Mouse (Mus musculus) layer of hippocampus, postnatal 36 days (tissue): ENCODE measurements around the gene Qrich1. TPM values are rescaled to one million over a fixed set of nuclear protein-coding genes. Genes with fewer than 3 reads are reported as not detected.
"Not testable (repeated sequence)": the region's sequence is repeated elsewhere in the genome, so short reads cannot be mapped to it uniquely, and the experiment has no call there.

ENCODE experiments used
- DNase-seq, 2 experiments: peaks; one replicate each; pipeline ENCODE4 v3.0.0; 2022
- microRNA-seq, 2 experiments: library from miRNA; unstranded; fragments of <30 nt; microRNA quantifications; one replicate each; pipeline ENCODE4 v1.2.0; 2021
- total RNA-seq, 2 experiments: library from RNA; stranded (reverse); gene quantifications; 2 replicates each; pipeline ENCODE4 v1.2.3; 2021

Qrich1 gene
- total RNA-seq, 2 experiments from 2014 or later: 139 to 141 TPM

- DNase-seq: no peak
Observed at GRCm38 (mm10) chr9:108591462-108591861, 74.9 kb downstream of the Qrich1 start.

- DNase-seq: no peak
Observed at GRCm38 (mm10) chr9:108594354-108594753, 77.7 kb downstream of the Qrich1 start.

- peak; percentile 82 to 83 for DNase-seq
Observed at GRCm38 (mm10) chr9:108596998-108597764, 80.6 kb downstream of the Qrich1 start, which contains the start of gene P4htm. TSS of gene P4htm (minus strand) at chr9:108597667.

- DNase-seq: no peak
Observed at GRCm38 (mm10) chr9:108599021-108599566, 82.5 kb downstream of the Qrich1 start.

GRCm38 (mm10) chr9:108600011-108600410 lies 83.4 kb downstream of the Qrich1 start:
- no peak for DNase-seq

GRCm38 (mm10) chr9:108601986-108602385 lies 85.4 kb downstream of the Qrich1 start:
- DNase-seq: no peak

- not testable (repeated sequence) for DNase-seq
Observed at GRCm38 (mm10) chr9:108607929-108608328, 91.3 kb downstream of the Qrich1 start.

GRCm38 (mm10) chr9:108608889-108609288 lies 92.3 kb downstream of the Qrich1 start:
- no peak for DNase-seq

Small RNAs within 50 kb of the gene (microRNA-seq; reads per million reads assigned to microRNA genes)
- gene Gm24083 (0 reads per million in 2 experiments), gene Mir191 (0 reads per million in 2 experiments), gene Mir425 (873 to 1,086 reads per million in 2 experiments)

Other genes with a start within 250 kb of the Qrich1 start
- gene Nicn1, start 226.4 kb upstream of the Qrich1 start, total RNA-seq: 100 to 1,000 TPM in 1 of 2 experiments, 10 to 100 TPM in 1; 96.7 to 118 TPM
- gene Amt, start 220.0 kb upstream of the Qrich1 start, total RNA-seq: 10 to 100 TPM; 34.9 to 36.2 TPM
- gene Rhoa, start 210.7 kb upstream of the Qrich1 start, total RNA-seq: 100 to 1,000 TPM; 169 to 173 TPM
- gene Tcta, start 210.6 kb upstream of the Qrich1 start, total RNA-seq: 10 to 100 TPM; 29.1 to 30.0 TPM
- gene Gpx1, start 177.9 kb upstream of the Qrich1 start, total RNA-seq: 10 to 100 TPM; 61.2 to 62.8 TPM
- 100 to 1,000 TPM; 107 to 110 TPM for gene Usp4, start 169.0 kb upstream of the Qrich1 start, total RNA-seq
- 1 to 10 TPM; 2.6 to 2.9 TPM for gene 1700102P08Rik, start 124.0 kb upstream of the Qrich1 start, total RNA-seq
- gene Ccdc36, start 88.3 kb upstream of the Qrich1 start, total RNA-seq: under 1 TPM in 1 of 2 experiments, not detected in 1; 0.18 TPM
- gene BC048562, start 80.3 kb upstream of the Qrich1 start, total RNA-seq: not detected
- 10 to 100 TPM; 32.0 to 37.2 TPM for gene Ccdc71, start 56.3 kb upstream of the Qrich1 start, total RNA-seq
- 10 to 100 TPM; 16.6 to 18.1 TPM for gene Klhdc8b, start 55.2 kb upstream of the Qrich1 start, total RNA-seq
- gene Lamb2, start 37.1 kb upstream of the Qrich1 start, total RNA-seq: 10 to 100 TPM; 25.1 to 34.4 TPM
- gene Usp19, start 26.2 kb upstream of the Qrich1 start, total RNA-seq: 100 to 1,000 TPM; 140 to 165 TPM
- 10 to 100 TPM; 72.1 to 88.7 TPM for gene Qars, start 9.1 kb upstream of the Qrich1 start, total RNA-seq
- gene Impdh2, start 43.5 kb downstream of the Qrich1 start, total RNA-seq: 10 to 100 TPM; 63.4 to 68.4 TPM
- 10 to 100 TPM; 52.6 to 66.3 TPM for gene Ndufaf3, start 50.6 kb downstream of the Qrich1 start, total RNA-seq
- 100 to 1,000 TPM in 1 of 2 experiments, 10 to 100 TPM in 1; 98.7 to 109 TPM for gene Dalrd3, start 53.1 kb downstream of the Qrich1 start, total RNA-seq
- 100 to 1,000 TPM; 106 to 107 TPM for gene Wdr6, start 61.9 kb downstream of the Qrich1 start, total RNA-seq
- 10 to 100 TPM; 93.1 to 93.2 TPM for gene P4htm, start 80.9 kb downstream of the Qrich1 start, total RNA-seq
- gene Arih2, start 132.6 kb downstream of the Qrich1 start, total RNA-seq: 10 to 100 TPM; 50.7 to 54.2 TPM
- gene Slc25a20, start 145.3 kb downstream of the Qrich1 start, total RNA-seq: 10 to 100 TPM; 15.7 to 17.5 TPM
- gene Prkar2a, start 172.5 kb downstream of the Qrich1 start, total RNA-seq: 10 to 100 TPM; 41.4 to 48.1 TPM